12 mouse cellular contexts compared by ENCODE assay signal in genomic region chr6:137001267-137002168, GRCm38 (mm10). TPM values are rescaled to one million over a fixed set of nuclear protein-coding genes. Genes with fewer than 3 reads are reported as not detected.
DNase-seq lines count a peak whose midpoint lies in the region; ATAC-seq and TF ChIP-seq lines count a peak whose summit lies in the region.
"Had no signal": no experiment of that assay in that cellular context is flagged by ENCODE, and none has a peak within 500 bp of the region (broad histone marks: within the 10 kb centered on the region; RNA-seq: fewer than 3 reads in every experiment).

No protein-coding gene starts in this region.

- no peak overlapping the region for H3K9ac ChIP-seq in forebrain, embryonic 12.5 days
- no peak overlapping the region for H3K9ac ChIP-seq in lung, embryonic 14.5 days
- H3K9ac ChIP-seq: neural tube, embryonic 15.5 days had no signal

- TF ChIP-seq POLR2A in cerebellum, adult 2 months (IDR thresholded peaks at IDR 0.05; ENCODE audit: borderline replicate concordance, insufficient read depth, low read length) = no peak

- no peak overlapping the region for H3K27ac ChIP-seq in forebrain, embryonic 12.5 days
- H3K27ac ChIP-seq in forebrain, embryonic 10.5 days = no peak overlapping the region
- peak overlapping the region; percentile 39; the same call in 1 of the 2 replicates for H3K27ac ChIP-seq in lung, embryonic 14.5 days (ENCODE audit: low read depth)
- no peak overlapping the region for H3K27ac ChIP-seq in cerebellum, adult 2 months (ENCODE audit: insufficient read depth, low read length)
- H3K27ac ChIP-seq: neural tube, embryonic 15.5 days had no signal

- H3K36me3 ChIP-seq in forebrain, embryonic 12.5 days (replicated peaks) = no peaks in the 10 kb centered on the region
- H3K36me3 ChIP-seq in forebrain, embryonic 10.5 days (replicated peaks) = no peaks in the 10 kb centered on the region
- H3K36me3 ChIP-seq in lung, embryonic 14.5 days (ENCODE audit: insufficient read depth) = no peaks in the 10 kb centered on the region
- H3K36me3 ChIP-seq: neural tube, embryonic 15.5 days had no signal

- 82% methylated on average over 6 of the region's 6 CpGs for WGBS in forebrain, embryonic 12.5 days
- 77% methylated on average over 6 of the region's 6 CpGs for WGBS in forebrain, embryonic 10.5 days
- 63% methylated on average over 6 of the region's 6 CpGs for WGBS in lung, embryonic 14.5 days
- 86% methylated on average over 6 of the region's 6 CpGs for WGBS in cerebellum, adult 2 months

- H3K4me3 ChIP-seq in forebrain, embryonic 12.5 days (replicated peaks) = no peak overlapping the region
- H3K4me3 ChIP-seq in forebrain, embryonic 10.5 days = no peak overlapping the region
- H3K4me3 ChIP-seq in lung, embryonic 14.5 days (ENCODE audit: low read depth, low read length) = no peak overlapping the region
- H3K4me3 ChIP-seq in cerebellum, adult 2 months (replicated peaks; ENCODE audit: insufficient read depth, low read depth, low read length) = no peak overlapping the region
- H3K4me3 ChIP-seq: neural tube, embryonic 15.5 days had no signal

- ATAC-seq in forebrain, embryonic 12.5 days (ENCODE audit: low FRiP score) = 0 out of 2 replicates have a peak, but pooled peaks have one; percentile 41
- peak; percentile 61 for ATAC-seq in lung, embryonic 14.5 days (ENCODE audit: insufficient read depth)

- TF ChIP-seq CTCF in lung, embryonic 14.5 days (IDR thresholded peaks at IDR 0.05; ENCODE audit: low read depth) = no peak
- TF ChIP-seq CTCF in cerebellum, adult 2 months (IDR thresholded peaks at IDR 0.05; ENCODE audit: borderline replicate concordance, insufficient read depth, low read depth, low read length) = no peak

- no peaks in the 10 kb centered on the region for H3K9me3 ChIP-seq in forebrain, embryonic 12.5 days
- no peaks in the 10 kb centered on the region for H3K9me3 ChIP-seq in forebrain, embryonic 10.5 days
- H3K9me3 ChIP-seq in lung, embryonic 14.5 days (ENCODE audit: low read depth, low read length) = no peaks in the 10 kb centered on the region
- H3K9me3 ChIP-seq: neural tube, embryonic 15.5 days had no signal

- no peaks in the 10 kb centered on the region for H3K4me1 ChIP-seq in forebrain, embryonic 12.5 days
- no peaks in the 10 kb centered on the region for H3K4me1 ChIP-seq in forebrain, embryonic 10.5 days
- H3K4me1 ChIP-seq in lung, embryonic 14.5 days (ENCODE audit: insufficient read depth) = peaks cover 4% of the 10 kb centered on the region
- no peaks in the 10 kb centered on the region for H3K4me1 ChIP-seq in cerebellum, adult 2 months (ENCODE audit: control insufficient read depth, insufficient read depth, low read length)
- H3K4me1 ChIP-seq: neural tube, embryonic 15.5 days had no signal

- intact Hi-C loops in gastrocnemius, postnatal 36 days (cut with DNase I) = no loop called here

- no peaks in the 10 kb centered on the region for H3K27me3 ChIP-seq in forebrain, embryonic 12.5 days
- H3K27me3 ChIP-seq in forebrain, embryonic 10.5 days (ENCODE audit: poor library complexity, severe bottlenecking) = no peaks in the 10 kb centered on the region
- H3K27me3 ChIP-seq in lung, embryonic 14.5 days (ENCODE audit: insufficient read depth, low read length) = no peaks in the 10 kb centered on the region
- no peaks in the 10 kb centered on the region for H3K27me3 ChIP-seq in cerebellum, adult 2 months (ENCODE audit: control insufficient read depth, insufficient read depth, low read length)
- H3K27me3 ChIP-seq: neural tube, embryonic 15.5 days had no signal

- no peak overlapping the region for H3K4me2 ChIP-seq in forebrain, embryonic 12.5 days
- H3K4me2 ChIP-seq in lung, embryonic 14.5 days = no peak overlapping the region
- H3K4me2 ChIP-seq: neural tube, embryonic 15.5 days had no signal

- no peak for DNase-seq in forebrain, embryonic 10.5 days (ENCODE audit: extremely low spot score, low spot score)
- DNase-seq in lung, embryonic 14.5 days = peak; percentile 69
- DNase-seq in lung, postnatal 10 days = no peak
- peak; percentile 81 for DNase-seq in ZHBTc4 (ENCODE audit: low read depth, low spot score)
- peak; percentile 27 for DNase-seq in retina, postnatal 1 day
- DNase-seq in cerebellum, adult 2 months = no peak
- DNase-seq in gastrocnemius, postnatal 36 days = no peak
- DNase-seq: adrenal gland, postnatal 14 days; heart, postnatal 10 days; lung, adult 18-20 months had no signal

RNA-seq across cellular contexts. Expression of gene Arhgdib, which starts 59.8 kb away (rescaled TPM):
- polyA plus RNA-seq in forebrain, embryonic 12.5 days (2016; fragmentation: Nextera tagmentation; extraction: Ambion mirVana) = 18.6 and 22.9 TPM in 2 replicates
- 22.0 and 25.3 TPM in 2 replicates for polyA plus RNA-seq in forebrain, embryonic 10.5 days (2016; fragmentation: Nextera tagmentation; extraction: Ambion mirVana)
- polyA plus RNA-seq in lung, embryonic 14.5 days (2014; fragmentation: Nextera tagmentation; extraction: Ambion mirVana) = 71.9 and 72.6 TPM in 2 replicates
- 10.1 and 10.5 TPM in 2 replicates for polyA plus RNA-seq in cerebellum, adult 2 months (2012; rRNA removed)
- total RNA-seq in gastrocnemius, postnatal 36 days (2021) = 1 to 10 TPM; 7.1 to 7.7 TPM

Comparison
In these comparisons a context has a peak if more than half of its experiments do, and no peak if none do; other contexts are left out.
1. DNase-seq: peak in lung, embryonic 14.5 days (single experiment), ZHBTc4 (single experiment) and retina, postnatal 1 day (single experiment); none in forebrain, embryonic 10.5 days (single experiment), lung, postnatal 10 days (single experiment), cerebellum, adult 2 months (0 of 2) and gastrocnemius, postnatal 36 days (0 of 2).